Mouse (Mus musculus): ENCODE measurements at regions not wholly inside any gene's neighbourhood (a gene's known extent, or its start where the extent isn't known, plus 50 kb on each side); places are given as distances from the start of the nearest gene placed in this dataset.

- in situ Hi-C loops (cut with MboI, MseI): no loop called here
These were observed 129.6 kb downstream of the Tmem17 start for GRCm38 (mm10) chr11:22641450-22641849.

- in situ Hi-C loops (cut with MboI, MseI): no loop called here
These were observed 132.2 kb downstream of the Tmem17 start for GRCm38 (mm10) chr11:22644010-22644625.

- in situ Hi-C loops (cut with MboI, MseI): no loop called here
These were observed 133.0 kb downstream of the Tmem17 start for GRCm38 (mm10) chr11:22644877-22645276.

GRCm38 (mm10) chr11:22646192-22646936 is 134.5 kb downstream of the Tmem17 start:
- in situ Hi-C loops (cut with MboI, MseI): no loop called here

GRCm38 (mm10) chr11:22648275-22648674 is 136.4 kb downstream of the Tmem17 start:
- in situ Hi-C loops (cut with MboI, MseI): no loop called here

- in situ Hi-C loops (cut with MboI, MseI): no loop called here
These were observed 138.9 kb downstream of the Tmem17 start for GRCm38 (mm10) chr11:22650771-22651170.

GRCm38 (mm10) chr11:22651313-22651712 is 139.4 kb downstream of the Tmem17 start:
- in situ Hi-C loops (cut with MboI, MseI): no loop called here

GRCm38 (mm10) chr11:22651911-22652310 is 140.0 kb downstream of the Tmem17 start:
- in situ Hi-C loops (cut with MboI, MseI): no loop called here

- in situ Hi-C loops (cut with MboI, MseI): no loop called here
These were observed 141.0 kb downstream of the Tmem17 start for GRCm38 (mm10) chr11:22652931-22653330.

- in situ Hi-C loops (cut with MboI, MseI): no loop called here
These were observed 141.5 kb downstream of the Tmem17 start for GRCm38 (mm10) chr11:22653366-22653765.

GRCm38 (mm10) chr11:22657635-22658034 is 145.7 kb downstream of the Tmem17 start:
- in situ Hi-C loops (cut with MboI, MseI): no loop called here

- in situ Hi-C loops (cut with MboI, MseI): no loop called here
These were observed 149.2 kb downstream of the Tmem17 start for GRCm38 (mm10) chr11:22661072-22661471.

GRCm38 (mm10) chr11:22661713-22662551 is 150.0 kb downstream of the Tmem17 start:
- in situ Hi-C loops (cut with MboI, MseI): no loop called here

GRCm38 (mm10) chr11:22665978-22666377 is 154.1 kb downstream of the Tmem17 start:
- in situ Hi-C loops (cut with MboI, MseI): no loop called here

- in situ Hi-C loops (cut with MboI, MseI): no loop called here
These were observed 154.5 kb downstream of the Tmem17 start for GRCm38 (mm10) chr11:22666378-22666777.

GRCm38 (mm10) chr11:22668220-22668619 is 156.3 kb downstream of the Tmem17 start:
- in situ Hi-C loops (cut with MboI, MseI): no loop called here

- in situ Hi-C loops (cut with MboI, MseI): no loop called here
These were observed 157.4 kb downstream of the Tmem17 start for GRCm38 (mm10) chr11:22669267-22669666.

- in situ Hi-C loops (cut with MboI, MseI): no loop called here
These were observed 160.1 kb downstream of the Tmem17 start for GRCm38 (mm10) chr11:22671791-22672490.

GRCm38 (mm10) chr11:22675047-22675446 is 163.2 kb downstream of the Tmem17 start:
- in situ Hi-C loops (cut with MboI, MseI): no loop called here

GRCm38 (mm10) chr11:22675754-22676153 is 163.9 kb downstream of the Tmem17 start:
- in situ Hi-C loops (cut with MboI, MseI): no loop called here

- in situ Hi-C loops (cut with MboI, MseI): no loop called here
These were observed 165.4 kb downstream of the Tmem17 start for GRCm38 (mm10) chr11:22677337-22677736.

GRCm38 (mm10) chr11:22684576-22684975 is 172.7 kb downstream of the Tmem17 start:
- in situ Hi-C loops (cut with MboI, MseI): no loop called here
